Mouse (Mus musculus) urinary bladder, postnatal 14 days (tissue): ENCODE results near the gene Fam129b.
A peak's percentile ranks its signal among the peaks of the same experiment; 100 is the strongest.

ENCODE experiments used
- DNase-seq: peaks from one replicate; pipeline ENCODE4 v3.0.0; 2021; ENCODE audit warnings: low spot score

Gene Fam129b

GRCm38 (mm10) chr2:32892490-32892889 is 16.6 kb downstream of the Fam129b start:
- no peak for DNase-seq

GRCm38 (mm10) chr2:32894097-32894496 is 18.2 kb downstream of the Fam129b start:
- DNase-seq: no peak

DNA sequence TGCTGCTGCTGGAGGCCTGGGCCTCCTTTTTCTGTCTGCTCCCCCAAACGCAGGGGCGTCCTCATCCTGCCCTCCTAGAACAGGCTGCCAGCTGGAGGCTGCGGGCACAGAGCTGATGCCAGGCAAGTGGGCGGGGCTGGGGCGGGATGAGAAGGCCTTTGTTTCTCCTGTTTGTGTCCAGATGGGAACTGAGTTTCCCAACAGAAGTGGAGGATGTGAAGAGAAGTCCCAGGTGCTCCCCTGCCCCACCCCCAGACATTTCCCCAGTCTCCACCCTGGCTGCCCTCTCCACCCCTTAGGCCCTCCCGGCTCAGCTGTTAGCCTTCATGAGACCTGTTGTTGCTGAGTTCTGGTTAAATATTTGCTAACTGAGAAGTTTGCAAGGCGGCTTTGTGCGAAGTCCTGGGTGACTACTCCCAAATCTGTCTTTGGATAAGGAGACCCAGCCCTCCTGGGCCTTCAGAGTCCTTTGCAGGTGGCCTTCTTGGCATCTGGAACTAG is 19.7 kb downstream of the Fam129b start:
- peak; percentile 42 for DNase-seq

DNA sequence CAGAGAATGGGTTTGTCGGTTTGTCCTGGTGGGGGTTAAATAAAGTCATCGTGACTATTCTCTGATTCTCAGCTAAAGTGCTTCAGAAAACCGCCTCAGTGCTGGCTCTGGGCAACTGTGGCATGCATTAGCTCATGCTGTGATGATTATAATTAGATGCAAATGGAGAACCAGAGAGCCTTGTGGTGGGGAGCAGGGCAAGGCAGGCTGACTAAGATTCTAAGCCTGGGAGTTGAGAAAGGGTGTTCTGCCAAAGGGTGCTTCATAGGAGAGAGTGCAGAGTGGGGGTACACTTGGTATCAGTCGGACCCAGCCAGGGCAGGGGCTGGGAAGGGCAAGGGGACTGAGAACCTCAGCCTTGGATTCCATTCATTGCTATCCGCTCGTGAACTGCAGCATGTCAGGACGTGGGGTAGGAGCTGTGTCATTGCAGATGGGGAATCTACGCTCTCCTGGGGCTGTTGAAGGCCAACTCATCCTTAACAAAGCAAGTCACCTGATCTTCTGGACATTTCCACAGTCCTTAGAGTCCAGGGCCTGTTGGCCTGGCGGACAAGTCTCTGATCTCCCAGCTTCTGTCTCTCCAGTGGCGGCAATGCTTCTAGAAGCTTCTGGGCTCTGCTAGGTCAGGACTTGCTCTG is 20.7 kb downstream of the Fam129b start:
- DNase-seq: no peak

GRCm38 (mm10) chr2:32898983-32899382 is 23.1 kb downstream of the Fam129b start:
- DNase-seq: peak; percentile 88

DNA sequence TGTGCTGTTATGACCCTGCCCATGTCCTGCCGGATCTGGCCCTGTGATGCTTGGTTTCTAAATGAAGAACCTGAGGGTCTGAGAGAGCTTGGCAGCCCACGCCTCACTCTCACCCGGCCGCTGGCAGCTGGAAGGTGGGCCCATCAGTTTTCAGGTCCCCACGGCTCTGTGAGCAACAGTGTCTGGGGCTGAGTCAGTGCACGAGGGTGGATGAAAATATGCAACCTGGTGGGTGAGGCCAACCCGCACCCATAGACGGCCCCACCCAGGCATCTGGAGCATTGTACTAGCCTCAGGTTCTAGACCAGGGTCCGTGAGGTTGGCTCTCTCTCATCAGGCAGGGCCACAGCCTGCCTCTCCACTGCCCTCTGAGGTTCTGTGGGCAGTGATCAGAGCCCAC is 26.2 kb downstream of the Fam129b start:
- DNase-seq: no peak

GRCm38 (mm10) chr2:32903470-32903869 is 27.6 kb downstream of the Fam129b start:
- DNase-seq: no peak

GRCm38 (mm10) chr2:32904637-32905036 is 28.7 kb downstream of the Fam129b start:
- peak; percentile 46 for DNase-seq

DNA sequence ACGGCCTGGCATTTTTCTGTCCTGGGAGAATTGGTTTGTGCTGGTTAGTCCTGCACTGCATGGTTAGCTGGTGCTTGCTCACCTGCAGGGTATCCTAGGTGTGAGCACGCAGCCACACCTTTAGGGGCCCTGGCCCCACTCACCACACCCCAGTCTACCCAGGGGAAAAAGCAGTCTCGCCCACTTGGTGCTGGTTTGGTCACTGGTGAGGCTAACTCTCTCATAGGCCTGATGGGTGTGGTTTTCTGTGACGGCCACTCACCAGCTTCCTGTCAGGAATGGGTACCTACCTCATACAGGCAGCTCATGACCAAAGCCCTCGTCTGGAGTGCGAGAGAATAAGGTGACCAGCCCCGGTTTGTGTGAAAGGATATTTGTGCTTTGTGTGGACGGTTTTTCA is 29.4 kb downstream of the Fam129b start:
- no peak for DNase-seq

DNA sequence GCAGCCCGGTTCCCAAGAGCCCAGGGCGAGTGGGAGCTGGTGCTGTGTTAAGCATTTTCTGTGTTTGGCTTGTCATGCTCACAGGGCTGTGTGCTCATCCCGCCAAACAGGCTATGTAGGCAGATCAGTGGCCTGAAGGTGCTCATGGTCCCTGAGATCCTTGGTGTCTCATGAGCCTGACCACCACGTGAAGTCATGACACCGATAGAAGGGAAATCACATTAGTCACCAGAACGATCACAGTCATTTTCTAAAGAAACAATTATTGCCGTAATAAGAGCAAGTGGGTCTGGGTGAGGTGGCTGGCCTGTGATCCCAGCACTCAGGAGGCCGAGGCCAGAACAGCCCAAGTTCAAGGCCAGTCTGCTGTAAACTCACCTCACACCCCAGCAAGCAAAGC is 31.5 kb downstream of the Fam129b start:
- DNase-seq: no peak

GRCm38 (mm10) chr2:32908272-32908671 is 32.4 kb downstream of the Fam129b start:
- no peak for DNase-seq

GRCm38 (mm10) chr2:32908796-32909195 is 32.9 kb downstream of the Fam129b start:
- DNase-seq: no peak

- DNase-seq: no peak
Measured at GRCm38 (mm10) chr2:32911639-32912182, 35.8 kb downstream of the Fam129b start.

DNA sequence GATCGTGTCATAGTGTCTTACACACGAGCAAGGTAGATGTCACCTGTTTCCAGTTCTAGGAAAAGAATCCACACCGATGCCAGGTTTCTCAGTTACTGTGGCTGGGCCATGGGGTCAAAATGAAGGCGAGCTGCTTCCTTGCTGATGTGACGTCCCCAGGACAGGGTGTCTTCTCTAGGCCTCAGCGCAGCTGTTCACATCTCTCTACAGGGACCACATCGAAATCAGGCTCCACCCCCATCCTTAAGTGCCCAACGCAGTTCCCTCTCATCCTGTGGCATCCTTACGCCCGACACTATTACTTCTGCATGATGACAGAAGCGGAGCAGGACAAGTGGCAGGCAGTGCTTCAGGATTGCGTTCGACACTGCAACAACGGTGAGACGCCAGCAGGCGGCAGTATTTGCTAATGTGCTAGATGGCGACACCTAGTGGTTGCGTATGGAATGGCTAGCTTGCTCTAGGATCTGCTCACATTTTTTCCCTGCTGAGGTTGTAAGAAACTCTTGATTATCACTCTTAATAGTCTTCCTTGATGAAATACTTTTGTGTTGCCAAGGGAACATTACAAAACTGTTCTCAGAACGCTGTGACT is 36.4 kb downstream of the Fam129b start:
- DNase-seq: peak; percentile 85

DNA sequence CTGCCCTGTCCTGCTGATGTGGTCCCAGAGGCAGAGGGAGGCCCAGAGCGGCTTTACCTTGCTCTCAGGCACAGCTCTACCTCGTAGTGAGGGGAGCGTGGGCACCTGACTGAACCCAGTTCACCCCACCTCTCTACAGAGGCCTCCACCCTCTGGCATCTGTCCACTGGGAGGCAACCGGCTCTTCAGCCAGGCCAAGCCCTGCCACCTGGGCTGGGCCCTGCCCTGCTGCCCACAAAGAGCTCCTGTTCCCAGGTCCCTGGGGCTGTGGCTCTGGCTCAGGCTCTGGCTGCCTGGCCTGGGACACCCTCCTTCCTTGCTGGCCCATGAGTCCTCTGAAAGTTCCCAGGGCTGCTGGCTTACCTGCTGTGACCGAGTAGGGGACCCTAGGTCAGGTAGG is 38.4 kb downstream of the Fam129b start:
- DNase-seq: peak; percentile 55

GRCm38 (mm10) chr2:32914896-32915295 is 39.0 kb downstream of the Fam129b start:
- DNase-seq: peak; percentile 64

GRCm38 (mm10) chr2:32917526-32917925 is 41.6 kb downstream of the Fam129b start:
- DNase-seq: peak; percentile 65

DNA sequence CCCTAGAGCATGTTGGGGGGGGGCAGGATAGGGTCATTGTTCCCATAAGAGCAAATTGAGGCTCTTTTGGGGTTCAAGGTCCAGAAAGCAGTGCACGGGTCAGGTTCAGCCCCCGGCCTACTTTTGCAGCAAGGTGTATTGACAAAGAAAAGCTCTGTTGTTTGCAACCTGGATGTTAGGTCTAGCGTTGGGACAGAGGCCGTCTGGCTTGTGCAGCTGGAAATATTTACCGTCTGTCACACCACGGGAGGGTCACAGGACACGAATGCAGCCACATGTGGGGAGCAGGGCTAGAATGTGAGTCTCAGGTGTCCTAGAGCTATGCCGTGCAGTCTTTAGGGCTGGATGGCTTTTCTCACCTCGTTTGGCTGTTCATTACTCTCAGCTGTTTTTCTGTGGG is 42.5 kb downstream of the Fam129b start:
- no peak for DNase-seq

DNA sequence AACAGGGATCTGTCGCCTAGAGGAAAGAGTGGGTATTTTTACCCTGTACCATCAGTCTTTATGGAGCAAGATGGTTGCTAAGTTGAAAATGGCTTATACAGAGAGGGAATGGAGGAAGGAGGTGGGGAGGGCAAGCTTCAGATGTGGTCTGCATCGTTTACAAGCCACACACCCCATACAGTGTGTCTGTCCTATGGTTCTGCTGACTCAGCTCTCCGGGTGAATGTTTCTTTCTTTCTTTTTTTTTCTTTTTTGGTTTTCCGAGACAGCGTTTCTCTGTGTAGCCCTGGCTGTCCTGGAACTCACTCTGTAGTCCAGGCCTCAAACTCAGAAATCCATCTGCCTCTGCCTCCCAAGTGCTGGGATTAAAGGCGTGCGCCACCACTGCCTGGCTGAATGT is 45.3 kb downstream of the Fam129b start:
- no peak for DNase-seq

DNA sequence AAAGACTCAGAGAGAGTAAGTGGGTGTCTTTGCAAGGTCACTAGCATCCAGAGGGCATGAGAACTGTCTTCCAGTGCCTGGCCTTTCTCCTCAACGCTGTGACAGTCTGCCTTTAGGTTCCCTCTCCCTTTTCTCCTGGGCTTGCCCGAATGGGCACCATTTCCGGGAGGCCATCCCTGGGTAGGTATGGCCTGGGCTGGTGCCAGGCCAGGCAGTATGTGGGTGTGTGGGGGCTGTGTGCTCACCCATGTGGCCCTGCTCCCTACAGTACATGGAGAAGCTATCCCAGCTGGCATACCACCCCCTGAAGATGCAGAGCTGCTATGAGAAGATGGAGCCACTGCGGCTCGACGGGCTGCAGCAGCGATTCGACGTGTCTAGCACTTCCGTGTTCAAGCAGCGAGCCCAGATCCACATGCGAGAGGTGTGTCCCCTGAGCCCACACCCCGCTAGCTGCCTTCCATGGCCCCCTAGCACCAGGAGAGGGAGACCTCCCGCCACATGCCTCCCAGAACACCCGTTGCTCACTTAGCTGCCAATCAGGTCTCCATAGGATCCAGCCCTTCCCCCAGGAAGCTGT is 46.0 kb downstream of the Fam129b start:
- no peak for DNase-seq

DNA sequence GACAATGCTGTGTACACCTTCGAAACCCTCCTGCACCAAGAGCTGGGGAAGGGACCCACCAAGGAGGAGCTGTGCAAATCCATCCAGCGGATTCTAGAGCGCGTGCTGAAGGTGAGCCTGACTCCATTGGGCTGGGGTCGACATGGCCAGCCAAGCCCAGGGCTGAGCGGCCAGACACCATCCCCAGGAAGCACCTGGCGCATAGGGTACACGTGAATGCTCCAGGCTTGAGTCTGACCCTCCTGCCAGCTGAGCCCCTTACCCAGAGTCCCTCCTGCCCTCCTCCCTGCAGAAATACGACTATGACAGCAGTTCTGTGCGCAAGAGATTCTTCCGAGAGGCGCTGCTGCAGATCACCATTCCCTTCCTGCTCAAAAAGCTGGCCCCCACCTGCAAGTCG is 46.6 kb downstream of the Fam129b start:
- no peak for DNase-seq

DNA sequence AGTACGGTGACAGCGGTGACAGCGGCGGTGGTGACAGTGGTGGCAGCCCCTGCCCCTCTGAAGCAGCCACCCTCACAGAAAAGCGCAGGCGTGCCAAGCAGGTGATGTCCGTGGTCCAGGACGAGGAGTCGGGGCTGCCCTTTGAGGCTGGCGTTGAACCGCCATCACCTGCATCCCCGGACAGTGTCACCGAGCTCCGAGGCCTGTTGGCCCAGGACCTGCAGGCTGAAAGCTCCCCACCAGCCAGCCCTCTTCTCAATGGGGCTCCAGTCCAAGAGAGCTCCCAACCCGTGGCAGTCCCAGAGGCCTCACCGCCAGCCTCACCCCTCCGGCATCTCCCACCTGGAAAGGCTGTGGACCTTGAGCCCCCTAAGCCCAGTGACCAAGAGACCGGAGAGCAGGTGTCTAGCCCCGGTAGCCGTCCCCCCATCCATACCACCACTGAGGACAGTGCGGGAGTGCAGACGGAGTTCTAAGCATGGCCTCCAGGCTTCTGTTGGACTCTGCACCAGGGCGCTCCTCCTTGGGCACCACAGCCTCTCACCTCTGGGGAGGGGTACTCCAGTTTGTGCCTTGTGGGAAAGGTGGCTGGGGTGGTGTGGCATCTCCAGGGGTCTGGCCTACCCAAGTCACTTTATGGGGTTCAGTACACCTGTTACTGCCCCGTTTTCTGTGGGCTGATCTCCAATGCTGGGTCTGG is 47.8 kb downstream of the Fam129b start:
- no peak for DNase-seq
